Mouse (Mus musculus): ENCODE measurements around the gene Dcx. TPM values are rescaled to one million over a fixed set of nuclear protein-coding genes. Genes with fewer than 3 reads are reported as not detected.

Dcx gene
- total RNA-seq (2012; rRNA removed) = not detected in 2 replicates
- polyA plus RNA-seq (2012; ENCODE audit: insufficient read depth in 1 of 2, insufficient read length in 2 of 2, low read depth in 1 of 2, low replicate concordance in 2 of 2, missing spikeins in 1 of 2) = not detected

GRCm38 (mm10) chrX:143932958-143933357 is at the start of gene Dcx:
Gene Dcx, minus strand, starts transcription at chrX:143933311.
- Histone ChIP-seq H3K27ac (ENCODE audit: control insufficient read depth, low read depth, low read length) (no peak within 1 kb of the TSS), H3K4me3 (ENCODE audit: control insufficient read depth in 1 of 2, insufficient read depth in 1 of 2, low read depth in 2 of 2, low read length in 2 of 2) (no peak within 1 kb of the TSS), H3K9me3 (replicated peaks; ENCODE audit: insufficient read depth, low read length) (no peaks in the 10 kb centered on the region), H3K36me3 (ENCODE audit: control insufficient read depth in 1 of 2, insufficient read depth in 2 of 2, low read length in 2 of 2) (no peaks in the 10 kb centered on the region), H3K27me3 (ENCODE audit: control insufficient read depth in 1 of 2, insufficient read depth in 2 of 2, low read length in 2 of 2) (no peaks in the 10 kb centered on the region), H3K4me1 (ENCODE audit: control insufficient read depth in 1 of 2, insufficient read depth in 2 of 2, low read length in 2 of 2) (no peaks in the 10 kb centered on the region), H3K79me2 (ENCODE audit: control insufficient read depth, insufficient read depth, low read length, poor library complexity) (no peaks in the 10 kb centered on the region), H3K9ac (ENCODE audit: control insufficient read depth, low read depth, low read length, poor library complexity, severe bottlenecking) (no peak within 1 kb of the TSS)
- DNase-seq (ENCODE audit: low read depth, low spot score) = no peak
- TF ChIP-seq NELFE (IDR thresholded peaks at IDR 0.05; ENCODE audit: low read depth, low read length) (no peak), RCOR1 (IDR thresholded peaks at IDR 0.05; ENCODE audit: low read depth, low read length) (no peak), E2F4 (IDR thresholded peaks at IDR 0.05; ENCODE audit: borderline replicate concordance, low read depth, low read length) (no peak), CTCF (IDR thresholded peaks at IDR 0.05 in 2 of 3, conservative IDR thresholded peaks at IDR 0.05 in 1 of 3; ENCODE audit: control insufficient read depth in 1 of 3, insufficient read depth in 1 of 3, low read depth in 2 of 3, low read length in 3 of 3, poor library complexity in 1 of 3, severe bottlenecking in 1 of 3) (no peak), JUND (IDR thresholded peaks at IDR 0.05; ENCODE audit: low read depth, low read length) (no peak), TAL1 (IDR thresholded peaks at IDR 0.05; ENCODE audit: low read length) (no peak), HCFC1 (IDR thresholded peaks at IDR 0.05; ENCODE audit: low read depth, low read length) (no peak), GATA1 (IDR thresholded peaks at IDR 0.05; ENCODE audit: low read depth, low read length) (no peak), ZC3H11A (IDR thresholded peaks at IDR 0.05; ENCODE audit: low read depth, low read length) (no peak), POLR2AphosphoS5 (IDR thresholded peaks at IDR 0.05; ENCODE audit: borderline replicate concordance, low read depth, low read length) (no peak), TCF12 (IDR thresholded peaks at IDR 0.05; ENCODE audit: low read depth, low read length) (no peak), ZNF384 (IDR thresholded peaks at IDR 0.05; ENCODE audit: low read depth, low read length) (no peak), UBTF (IDR thresholded peaks at IDR 0.05; ENCODE audit: borderline replicate concordance, insufficient read depth, low read depth, low read length) (no peak), BHLHE40 (IDR thresholded peaks at IDR 0.05; ENCODE audit: borderline replicate concordance, low read depth, low read length) (no peak), POLR2A (IDR thresholded peaks at IDR 0.05; ENCODE audit: control insufficient read depth in 1 of 2, insufficient read depth in 1 of 2, low read depth in 1 of 2, low read length in 2 of 2, poor library complexity in 1 of 2) (no peak), GABPA (IDR thresholded peaks at IDR 0.05; ENCODE audit: low read depth, low read length) (no peak), USF1 (IDR thresholded peaks at IDR 0.05; ENCODE audit: low read depth, low read length) (no peak), RAD21 (IDR thresholded peaks at IDR 0.05; ENCODE audit: low read depth, low read length) (no peak)

DNA sequence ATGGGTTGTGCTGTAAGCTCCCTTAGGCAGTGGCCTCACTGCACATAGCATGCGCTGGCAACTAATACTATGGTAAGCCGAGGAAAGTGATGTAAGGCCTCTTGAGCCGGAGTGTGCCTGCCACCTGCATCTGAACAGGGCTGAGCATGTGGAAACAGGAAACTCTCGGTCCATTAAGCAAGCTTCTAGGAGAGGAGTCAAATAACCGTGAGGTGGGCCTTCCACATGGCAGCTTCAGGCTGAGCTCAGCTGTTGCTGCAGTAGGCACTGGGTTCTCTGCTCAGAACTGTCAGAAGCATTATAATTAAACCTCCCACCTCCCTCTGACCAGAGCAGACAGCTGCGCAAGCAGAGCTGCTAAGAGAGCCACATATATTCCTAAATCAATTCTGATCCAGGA is 33.1 kb upstream of the Dcx start:
- Histone ChIP-seq H3K79me2 (ENCODE audit: control insufficient read depth, insufficient read depth, low read length, poor library complexity) (no peaks in the 10 kb centered on the region), H3K4me3 (ENCODE audit: control insufficient read depth in 1 of 2, insufficient read depth in 1 of 2, low read depth in 2 of 2, low read length in 2 of 2) (no peak overlapping the region), H3K36me3 (ENCODE audit: control insufficient read depth in 1 of 2, insufficient read depth in 2 of 2, low read length in 2 of 2) (no peaks in the 10 kb centered on the region), H3K27ac (ENCODE audit: control insufficient read depth, low read depth, low read length) (no peak overlapping the region), H3K9me3 (replicated peaks; ENCODE audit: insufficient read depth, low read length) (no peaks in the 10 kb centered on the region), H3K9ac (ENCODE audit: control insufficient read depth, low read depth, low read length, poor library complexity, severe bottlenecking) (no peak overlapping the region), H3K4me1 (ENCODE audit: control insufficient read depth in 1 of 2, insufficient read depth in 2 of 2, low read length in 2 of 2) (no peaks in the 10 kb centered on the region), H3K27me3 (ENCODE audit: control insufficient read depth in 1 of 2, insufficient read depth in 2 of 2, low read length in 2 of 2) (no peaks in the 10 kb centered on the region)
- TF ChIP-seq MYB (IDR thresholded peaks at IDR 0.05; ENCODE audit: low read depth, low read length) = no peak
- no peak for TF ChIP-seq KAT2A (conservative IDR thresholded peaks at IDR 0.05; ENCODE audit: low read depth, low read length)
- TF ChIP-seq GABPA (IDR thresholded peaks at IDR 0.05; ENCODE audit: low read depth, low read length) = no peak
- TF ChIP-seq UBTF (IDR thresholded peaks at IDR 0.05; ENCODE audit: borderline replicate concordance, insufficient read depth, low read depth, low read length) = no peak
- no peak for TF ChIP-seq BHLHE40 (IDR thresholded peaks at IDR 0.05; ENCODE audit: borderline replicate concordance, low read depth, low read length)
- no peak for TF ChIP-seq RCOR1 (IDR thresholded peaks at IDR 0.05; ENCODE audit: low read depth, low read length)
- TF ChIP-seq TAL1 (IDR thresholded peaks at IDR 0.05; ENCODE audit: low read length) = no peak
- TF ChIP-seq USF1 (IDR thresholded peaks at IDR 0.05; ENCODE audit: low read depth, low read length) = no peak
- no peak for TF ChIP-seq EP300 (IDR thresholded peaks at IDR 0.05; ENCODE audit: low read depth in 1 of 2, low read length in 2 of 2)
- no peak for TF ChIP-seq MAFK (IDR thresholded peaks at IDR 0.05; ENCODE audit: borderline replicate concordance, low read depth, low read length)
- TF ChIP-seq MXI1 (IDR thresholded peaks at IDR 0.05; ENCODE audit: low read depth, low read length) = no peak
- TF ChIP-seq MEF2A (IDR thresholded peaks at IDR 0.05; ENCODE audit: extremely low read depth, insufficient replicate concordance, low read depth, low read length, poor library complexity, severe bottlenecking) = no peak
- TF ChIP-seq POLR2A (IDR thresholded peaks at IDR 0.05; ENCODE audit: control insufficient read depth in 1 of 2, insufficient read depth in 1 of 2, low read depth in 1 of 2, low read length in 2 of 2, poor library complexity in 1 of 2) = no peak
- TF ChIP-seq MYC (IDR thresholded peaks at IDR 0.05; ENCODE audit: low read depth, low read length) = no peak
- no peak for TF ChIP-seq ELF1 (IDR thresholded peaks at IDR 0.05; ENCODE audit: low read depth, low read length)
- TF ChIP-seq SMC3 (IDR thresholded peaks at IDR 0.05; ENCODE audit: low read depth, low read length) = no peak
- no peak for TF ChIP-seq ZNF384 (IDR thresholded peaks at IDR 0.05; ENCODE audit: low read depth, low read length)
- DNase-seq (ENCODE audit: low read depth, low spot score) = no peak
